Mouse (Mus musculus): ENCODE measurements at regions not wholly inside any gene's neighbourhood (a gene's known extent, or its start where the extent isn't known, plus 50 kb on each side); places are given as distances from the start of the nearest gene placed in this dataset.

DNA sequence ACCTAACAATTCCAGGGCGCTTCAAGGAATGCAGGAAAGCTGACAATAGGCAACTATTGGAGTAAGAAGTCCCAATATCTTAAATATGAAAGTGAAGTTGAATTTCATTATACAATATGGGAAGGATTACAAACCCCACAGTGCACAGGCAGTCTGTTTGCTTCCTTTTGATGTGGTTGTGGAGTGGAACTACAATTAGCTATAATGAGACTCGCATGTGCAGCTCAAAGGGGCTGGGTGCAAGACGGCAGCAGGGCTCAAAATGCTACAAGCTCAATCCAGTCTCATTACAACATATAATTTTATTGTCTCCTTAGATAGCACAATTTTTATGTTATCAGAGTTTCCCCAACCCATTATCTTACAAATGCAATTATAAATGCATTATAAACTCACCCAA, 54.7 kb upstream of the Ccser1 start:
- H3K4me1 ChIP-seq (ENCODE audit: control insufficient read depth, insufficient read depth, insufficient read length) = no peaks in the 10 kb centered on the region
- H3K27ac ChIP-seq (ENCODE audit: insufficient read depth, low read length) = no peak overlapping the region
- DNase-seq (ENCODE audit: low read depth in 1 of 2, low spot score in 2 of 2) = no peak
- H3K4me3 ChIP-seq (ENCODE audit: extremely low read depth, insufficient read depth, insufficient read length) = no peak overlapping the region
- TF ChIP-seq POLR2A (IDR thresholded peaks at IDR 0.05; ENCODE audit: low read depth, low read length) (no peak), CTCF (IDR thresholded peaks at IDR 0.05; ENCODE audit: extremely low read depth, insufficient read depth, insufficient read length, insufficient replicate concordance) (no peak)
- 59% methylated on average over 3 of the region's 3 CpGs for WGBS
- no peaks in the 10 kb centered on the region for H3K27me3 ChIP-seq (ENCODE audit: control insufficient read depth, insufficient read depth, low read length)
- no peaks in the 10 kb centered on the region for H3K36me3 ChIP-seq (ENCODE audit: control insufficient read depth, insufficient read depth, low read length)

DNA sequence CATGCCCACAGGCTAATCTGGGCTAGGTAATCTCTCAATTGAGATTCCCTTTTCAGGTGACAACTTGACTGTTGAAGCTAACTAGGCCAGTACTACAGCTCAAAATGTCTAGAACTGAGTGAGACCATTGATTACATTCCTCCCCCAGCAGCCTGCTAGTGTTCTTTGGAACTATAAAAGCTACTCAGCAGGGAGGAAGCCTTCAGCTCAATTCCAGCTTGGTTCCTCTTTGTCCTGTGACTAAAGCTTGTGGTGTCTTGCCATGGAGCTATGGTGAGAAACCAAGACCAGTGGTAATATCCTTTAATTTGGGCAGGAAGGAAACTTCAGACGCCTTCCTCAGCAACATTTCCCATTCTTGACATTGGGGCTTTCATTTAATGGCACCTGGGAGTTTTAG, 52.9 kb upstream of the Ccser1 start:
- 55% methylated on average over 1 of the region's 1 CpGs for WGBS
- DNase-seq (ENCODE audit: low read depth in 1 of 2, low spot score in 2 of 2) = no peak
- Histone ChIP-seq H3K36me3 (ENCODE audit: control insufficient read depth, insufficient read depth, low read length) (no peaks in the 10 kb centered on the region), H3K4me3 (ENCODE audit: extremely low read depth, insufficient read depth, insufficient read length) (no peak overlapping the region), H3K4me1 (ENCODE audit: control insufficient read depth, insufficient read depth, insufficient read length) (no peaks in the 10 kb centered on the region), H3K27ac (ENCODE audit: insufficient read depth, low read length) (no peak overlapping the region), H3K27me3 (ENCODE audit: control insufficient read depth, insufficient read depth, low read length) (no peaks in the 10 kb centered on the region)
- TF ChIP-seq CTCF (IDR thresholded peaks at IDR 0.05; ENCODE audit: extremely low read depth, insufficient read depth, insufficient read length, insufficient replicate concordance) (no peak), POLR2A (IDR thresholded peaks at IDR 0.05; ENCODE audit: low read depth, low read length) (no peak)

DNA sequence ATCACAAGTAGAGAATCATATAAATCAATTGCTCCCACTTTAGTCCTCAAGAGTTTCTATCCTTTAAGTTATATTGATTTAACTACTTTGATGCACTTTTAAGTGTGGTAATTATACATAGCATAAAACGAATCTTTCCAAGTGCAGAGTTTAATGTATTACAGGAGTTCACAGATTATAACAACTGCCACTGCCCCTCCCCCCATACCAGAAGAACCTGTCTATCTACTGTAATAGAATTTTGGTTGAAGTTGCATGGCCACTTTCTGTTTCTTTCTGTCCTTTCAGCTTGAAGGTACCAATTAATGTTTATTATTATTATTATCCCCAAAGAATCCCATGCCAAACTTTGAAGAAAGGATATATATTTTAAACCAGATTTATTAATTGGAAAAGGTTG, 51.9 kb upstream of the Ccser1 start:
- H3K27ac ChIP-seq (ENCODE audit: insufficient read depth, low read length) = no peak overlapping the region
- H3K4me3 ChIP-seq (ENCODE audit: extremely low read depth, insufficient read depth, insufficient read length) = no peak overlapping the region
- no peaks in the 10 kb centered on the region for H3K36me3 ChIP-seq (ENCODE audit: control insufficient read depth, insufficient read depth, low read length)
- no peak for TF ChIP-seq POLR2A (IDR thresholded peaks at IDR 0.05; ENCODE audit: low read depth, low read length)
- TF ChIP-seq CTCF (IDR thresholded peaks at IDR 0.05; ENCODE audit: extremely low read depth, insufficient read depth, insufficient read length, insufficient replicate concordance) = no peak
- H3K4me1 ChIP-seq (ENCODE audit: control insufficient read depth, insufficient read depth, insufficient read length) = no peaks in the 10 kb centered on the region
- no peaks in the 10 kb centered on the region for H3K27me3 ChIP-seq (ENCODE audit: control insufficient read depth, insufficient read depth, low read length)
- 86% methylated on average over 1 of the region's 1 CpGs for WGBS
- DNase-seq (ENCODE audit: low read depth in 1 of 2, low spot score in 2 of 2) = no peak
